In genomic region chr7:25385850-25386555, GRCm38 (mm10) we compare ENCODE assay signal across 9 mouse cellular contexts. TPM values are rescaled to one million over a fixed set of nuclear protein-coding genes. Genes with fewer than 3 reads are reported as not detected.
DNase-seq lines count a peak whose midpoint lies in the region; ATAC-seq and TF ChIP-seq lines count a peak whose summit lies in the region.
"Had no signal": no experiment of that assay in that cellular context is flagged by ENCODE, and none has a peak within 500 bp of the region (broad histone marks: within the 10 kb centered on the region; RNA-seq: fewer than 3 reads in every experiment).

No protein-coding gene starts in this region.

- no peaks in the 10 kb centered on the region for H3K9me3 ChIP-seq in midbrain, embryonic 13.5 days
- H3K9me3 ChIP-seq in midbrain, embryonic 10.5 days (replicated peaks), result no peaks in the 10 kb centered on the region
- H3K9me3 ChIP-seq in intestine, embryonic 15.5 days, result no peaks in the 10 kb centered on the region
- no peaks in the 10 kb centered on the region for H3K9me3 ChIP-seq in lung, postnatal 0 days (ENCODE audit: low read length)
- H3K9me3 ChIP-seq: embryonic facial prominence, embryonic 12.5 days had no signal

- TF ChIP-seq CTCF in lung, postnatal 0 days (IDR thresholded peaks at IDR 0.05), result no peak

- peaks cover 73% of the 10 kb centered on the region for H3K36me3 ChIP-seq in midbrain, embryonic 13.5 days
- H3K36me3 ChIP-seq in midbrain, embryonic 10.5 days, result peaks cover 56% of the 10 kb centered on the region
- H3K36me3 ChIP-seq in intestine, embryonic 15.5 days, result peaks cover 15% of the 10 kb centered on the region
- H3K36me3 ChIP-seq in lung, postnatal 0 days (ENCODE audit: insufficient read depth, low read length), result peaks cover 6% of the 10 kb centered on the region; the same call in 1 of the 2 replicates

- H3K27me3 ChIP-seq in midbrain, embryonic 13.5 days, result 0 out of 2 replicates have a peak, but pooled peaks cover 4% of the 10 kb centered on the region
- H3K27me3 ChIP-seq in midbrain, embryonic 10.5 days (ENCODE audit: low read depth, poor library complexity, severe bottlenecking), result peaks cover 15% of the 10 kb centered on the region
- no peaks in the 10 kb centered on the region for H3K27me3 ChIP-seq in intestine, embryonic 15.5 days (replicated peaks)
- no peaks in the 10 kb centered on the region for H3K27me3 ChIP-seq in lung, postnatal 0 days (replicated peaks; ENCODE audit: insufficient read depth, low read length)
- H3K27me3 ChIP-seq: embryonic facial prominence, embryonic 12.5 days had no signal

- H3K4me2 ChIP-seq in midbrain, embryonic 13.5 days (replicated peaks), result no peak overlapping the region
- no peak overlapping the region for H3K4me2 ChIP-seq in intestine, embryonic 15.5 days (replicated peaks)
- H3K4me2 ChIP-seq in lung, postnatal 0 days (replicated peaks; ENCODE audit: low read depth, low read length), result peak overlapping the region; percentile 8
- H3K4me2 ChIP-seq: embryonic facial prominence, embryonic 12.5 days had no signal

- 84% methylated on average over 12 of the region's 12 CpGs for WGBS in midbrain, embryonic 13.5 days
- 89% methylated on average over 12 of the region's 12 CpGs for WGBS in midbrain, embryonic 10.5 days
- WGBS in intestine, embryonic 15.5 days, result 62% methylated on average over 12 of the region's 12 CpGs
- 41% methylated on average over 12 of the region's 12 CpGs for WGBS in lung, postnatal 0 days

- no peak overlapping the region for H3K4me3 ChIP-seq in midbrain, embryonic 13.5 days (replicated peaks)
- H3K4me3 ChIP-seq in midbrain, embryonic 10.5 days, result no peak overlapping the region
- no peak overlapping the region for H3K4me3 ChIP-seq in intestine, embryonic 15.5 days (replicated peaks)
- no peak overlapping the region for H3K4me3 ChIP-seq in lung, postnatal 0 days (ENCODE audit: low read depth, low read length)
- H3K4me3 ChIP-seq: embryonic facial prominence, embryonic 12.5 days had no signal

- H3K9ac ChIP-seq in midbrain, embryonic 13.5 days (replicated peaks), result peak overlapping the region; percentile 2; the same call in 1 of the 2 replicates
- H3K9ac ChIP-seq in intestine, embryonic 15.5 days, result peak overlapping the region; percentile 8; the same call in 1 of the 2 replicates
- 0 out of 2 replicates have a peak overlapping the region, but pooled peaks have one; percentile 1 for H3K9ac ChIP-seq in lung, postnatal 0 days (replicated peaks; ENCODE audit: low read depth)
- H3K9ac ChIP-seq: embryonic facial prominence, embryonic 12.5 days had no signal

- no peak overlapping the region for H3K27ac ChIP-seq in midbrain, embryonic 13.5 days
- H3K27ac ChIP-seq in midbrain, embryonic 10.5 days (replicated peaks), result no peak overlapping the region
- H3K27ac ChIP-seq in intestine, embryonic 15.5 days, result peak overlapping the region; percentile 62
- peak overlapping the region; percentile 83 for H3K27ac ChIP-seq in lung, postnatal 0 days (ENCODE audit: low read length)
- H3K27ac ChIP-seq: embryonic facial prominence, embryonic 12.5 days had no signal

- ATAC-seq in midbrain, embryonic 13.5 days, result no peak
- ATAC-seq in intestine, embryonic 15.5 days, result peak; percentile 32; the same call in 1 of the 2 replicates
- peak; percentile 77 for ATAC-seq in lung, postnatal 0 days

- TF ChIP-seq EP300 in lung, postnatal 0 days (IDR thresholded peaks at IDR 0.05), result peak; percentile 79

- H3K4me1 ChIP-seq in midbrain, embryonic 13.5 days (replicated peaks), result peaks cover 13% of the 10 kb centered on the region
- peaks cover 12% of the 10 kb centered on the region for H3K4me1 ChIP-seq in midbrain, embryonic 10.5 days
- peaks cover 27% of the 10 kb centered on the region for H3K4me1 ChIP-seq in intestine, embryonic 15.5 days (replicated peaks)
- H3K4me1 ChIP-seq in lung, postnatal 0 days (ENCODE audit: insufficient read depth, low read depth, low read length), result peaks cover 48% of the 10 kb centered on the region

- no peak for DNase-seq in midbrain, embryonic 10.5 days (ENCODE audit: low spot score)
- peak; percentile 90 for DNase-seq in adrenal gland, postnatal 14 days
- DNase-seq in gastrocnemius, postnatal 10 days, result peak; percentile 76
- DNase-seq in lung, postnatal 0 days (ENCODE audit: low spot score), result peak; percentile 96
- DNase-seq in spleen, postnatal 4 days (ENCODE audit: low spot score in 2 of 2), result peak; percentile 63 to 77
- no peak for DNase-seq in retina, embryonic 14.5 days (ENCODE audit: low spot score)

RNA-seq across cellular contexts. Expression of gene Lipe, which starts 12.5 kb away (rescaled TPM):
- polyA plus RNA-seq in midbrain, embryonic 13.5 days (2015; fragmentation: Nextera tagmentation; extraction: Ambion mirVana), result 8.4 and 9.9 TPM in 2 replicates
- polyA plus RNA-seq in midbrain, embryonic 10.5 days (2016; fragmentation: Nextera tagmentation; extraction: Ambion mirVana), result 4.7 and 7.0 TPM in 2 replicates
- total RNA-seq in adrenal gland, postnatal 14 days (2021), result 400 and 439 TPM in 2 replicates
- 10 to 100 TPM; 18.2 to 18.4 TPM for total RNA-seq in gastrocnemius, postnatal 10 days (2021)
- 7.0 and 8.8 TPM in 2 replicates for polyA plus RNA-seq in intestine, embryonic 15.5 days (2015; fragmentation: Nextera tagmentation; extraction: Ambion mirVana)
- polyA plus RNA-seq in lung, postnatal 0 days (2015; fragmentation: Nextera tagmentation; extraction: Ambion mirVana), result 19.8 and 21.4 TPM in 2 replicates

RNA-seq across cellular contexts. Expression of gene Cnfn, which starts 16.5 kb away (rescaled TPM):
- polyA plus RNA-seq in midbrain, embryonic 13.5 days (2015; fragmentation: Nextera tagmentation; extraction: Ambion mirVana), result 0.32 TPM in 1 of 2 replicates, not detected in the other
- not detected in 2 replicates for polyA plus RNA-seq in midbrain, embryonic 10.5 days (2016; fragmentation: Nextera tagmentation; extraction: Ambion mirVana)
- not detected in 2 replicates for total RNA-seq in adrenal gland, postnatal 14 days (2021)
- not detected for total RNA-seq in gastrocnemius, postnatal 10 days (2021)
- 0.47 and 0.63 TPM in 2 replicates for polyA plus RNA-seq in intestine, embryonic 15.5 days (2015; fragmentation: Nextera tagmentation; extraction: Ambion mirVana)
- polyA plus RNA-seq in lung, postnatal 0 days (2015; fragmentation: Nextera tagmentation; extraction: Ambion mirVana), result not detected in 2 replicates

RNA-seq across cellular contexts. Expression of gene Cxcl17, which starts 26.7 kb away (rescaled TPM):
- 0.51 and 0.73 TPM in 2 replicates for polyA plus RNA-seq in midbrain, embryonic 13.5 days (2015; fragmentation: Nextera tagmentation; extraction: Ambion mirVana)
- 0.31 and 0.37 TPM in 2 replicates for polyA plus RNA-seq in midbrain, embryonic 10.5 days (2016; fragmentation: Nextera tagmentation; extraction: Ambion mirVana)
- 0.53 TPM in 1 of 2 replicates, not detected in the other for total RNA-seq in adrenal gland, postnatal 14 days (2021)
- not detected for total RNA-seq in gastrocnemius, postnatal 10 days (2021)
- 0.45 TPM in 1 of 2 replicates, not detected in the other for polyA plus RNA-seq in intestine, embryonic 15.5 days (2015; fragmentation: Nextera tagmentation; extraction: Ambion mirVana)
- 31.9 and 38.1 TPM in 2 replicates for polyA plus RNA-seq in lung, postnatal 0 days (2015; fragmentation: Nextera tagmentation; extraction: Ambion mirVana)

Comparison
In these comparisons a context has a peak if more than half of its experiments do, and no peak if none do; other contexts are left out.
1. H3K27ac ChIP-seq: peak in intestine, embryonic 15.5 days (single experiment) and lung, postnatal 0 days (single experiment); none in midbrain, embryonic 13.5 days (single experiment) and midbrain, embryonic 10.5 days (single experiment).
2. DNase-seq: peak in adrenal gland, postnatal 14 days (single experiment), gastrocnemius, postnatal 10 days (single experiment), lung, postnatal 0 days (single experiment) and spleen, postnatal 4 days (2 of 2); none in midbrain, embryonic 10.5 days (single experiment) and retina, embryonic 14.5 days (single experiment).
3. RNA of gene Cxcl17, which starts 26.7 kb away (polyA plus RNA-seq): 31.9 to 38.1 TPM in lung, postnatal 0 days; 0.51 to 0.73 TPM in midbrain, embryonic 13.5 days, 0.31 to 0.37 TPM in midbrain, embryonic 10.5 days and 0.45 TPM in intestine, embryonic 15.5 days; every median in the first group is over 10 times any median in the second.
4. Peak in every context shown above with its lines, with median percentiles within 50 percentile points of each other: H3K9ac ChIP-seq.